Mouse (Mus musculus): Measurements from ENCODE around the gene Fam71e1. TPM values are rescaled to one million over a fixed set of nuclear protein-coding genes. Genes with fewer than 3 reads are reported as not detected.

The Fam71e1 gene
- polyA plus RNA-seq, 1 experiment from 2014 or later: 25.3 TPM

- ATAC-seq (replicated peaks; ENCODE audit: low FRiP score): no peak
- no peak for DNase-seq (ENCODE audit: low spot score)
- Histone ChIP-seq H3K27ac (ENCODE audit: low read depth, low read length) (no peak overlapping the region), H3K4me1 (replicated peaks; ENCODE audit: control insufficient read depth, insufficient read depth, low read length) (peaks cover 16% of the 10 kb centered on the region), H3K4me3 (ENCODE audit: low read depth, low read length) (no peak overlapping the region), H3K4me2 (ENCODE audit: low read depth, low read length, severe bottlenecking) (no peak overlapping the region), H3K27me3 (ENCODE audit: control insufficient read depth, insufficient read depth, low read length) (peaks cover 10% of the 10 kb centered on the region), H3K9ac (ENCODE audit: low read length) (no peak overlapping the region), H3K36me3 (ENCODE audit: control insufficient read depth, insufficient read depth, low read length) (peaks cover 10% of the 10 kb centered on the region), H3K9me3 (ENCODE audit: control insufficient read depth, low read length) (no peaks in the 10 kb centered on the region; the same call in 1 of the 2 replicates)
- 45% methylated on average over 8 of the region's 8 CpGs for WGBS
Measured at GRCm38 (mm10) chr7:44463056-44463425, 33.3 kb upstream of the Fam71e1 start.

- Histone ChIP-seq H3K27ac (ENCODE audit: low read depth, low read length) (no peak overlapping the region), H3K4me1 (replicated peaks; ENCODE audit: control insufficient read depth, insufficient read depth, low read length) (peaks cover 19% of the 10 kb centered on the region), H3K4me3 (ENCODE audit: low read depth, low read length) (no peak overlapping the region), H3K27me3 (ENCODE audit: control insufficient read depth, insufficient read depth, low read length) (peaks cover 10% of the 10 kb centered on the region), H3K9me3 (ENCODE audit: control insufficient read depth, low read length) (no peaks in the 10 kb centered on the region), H3K9ac (ENCODE audit: low read length) (no peak overlapping the region), H3K36me3 (ENCODE audit: control insufficient read depth, insufficient read depth, low read length) (peaks cover 8% of the 10 kb centered on the region), H3K4me2 (ENCODE audit: low read depth, low read length, severe bottlenecking) (no peak overlapping the region)
- DNase-seq (ENCODE audit: low spot score): peak; percentile 48
- WGBS: 89% methylated on average over 10 of the region's 10 CpGs
- ATAC-seq (replicated peaks; ENCODE audit: low FRiP score): no peak
Measured at GRCm38 (mm10) chr7:44463556-44464225, 32.7 kb upstream of the Fam71e1 start.

GRCm38 (mm10) chr7:44464511-44464910 lies 31.9 kb upstream of the Fam71e1 start:
- peak; percentile 65 for DNase-seq (ENCODE audit: low spot score)
- peaks cover 21% of the 10 kb centered on the region for H3K4me1 ChIP-seq (replicated peaks; ENCODE audit: control insufficient read depth, insufficient read depth, low read length)

GRCm38 (mm10) chr7:44465111-44465510 lies 31.3 kb upstream of the Fam71e1 start, which contains the start of gene Aspdh:
Gene Aspdh, plus strand, starts transcription at chr7:44465391.
- Histone ChIP-seq H3K4me2 (ENCODE audit: low read depth, low read length, severe bottlenecking) (no peak within 1 kb of the TSS), H3K9ac (ENCODE audit: low read length) (no peak within 1 kb of the TSS; the same call in 1 of the 2 replicates), H3K27ac (ENCODE audit: low read depth, low read length) (0 out of 2 replicates have a peak within 1 kb of the TSS, but pooled peaks have one; percentile 10)

More at GRCm38 (mm10) chr7:44464511-44464910, 31.9 kb upstream of the Fam71e1 start:
- ATAC-seq (replicated peaks; ENCODE audit: low FRiP score): no peak
- WGBS: 30% methylated on average over 4 of the region's 4 CpGs
- Histone ChIP-seq H3K4me3 (ENCODE audit: low read depth, low read length) (no peak overlapping the region), H3K27ac (ENCODE audit: low read depth, low read length) (0 out of 2 replicates have a peak overlapping the region, but pooled peaks have one; percentile 10), H3K9ac (ENCODE audit: low read length) (no peak overlapping the region), H3K36me3 (ENCODE audit: control insufficient read depth, insufficient read depth, low read length) (peaks cover 8% of the 10 kb centered on the region), H3K27me3 (ENCODE audit: control insufficient read depth, insufficient read depth, low read length) (peaks cover 10% of the 10 kb centered on the region), H3K9me3 (ENCODE audit: control insufficient read depth, low read length) (no peaks in the 10 kb centered on the region), H3K4me2 (ENCODE audit: low read depth, low read length, severe bottlenecking) (no peak overlapping the region)

GRCm38 (mm10) chr7:44466006-44466887 lies 30.1 kb upstream of the Fam71e1 start:
- DNase-seq (ENCODE audit: low spot score) (peak; percentile 53), ATAC-seq (replicated peaks; ENCODE audit: low FRiP score) (no peak)
- Histone ChIP-seq H3K4me3 (ENCODE audit: low read depth, low read length) (no peak overlapping the region), H3K4me1 (replicated peaks; ENCODE audit: control insufficient read depth, insufficient read depth, low read length) (peaks cover 21% of the 10 kb centered on the region), H3K36me3 (ENCODE audit: control insufficient read depth, insufficient read depth, low read length) (peaks cover 6% of the 10 kb centered on the region), H3K27ac (ENCODE audit: low read depth, low read length) (no peak overlapping the region), H3K9ac (ENCODE audit: low read length) (no peak overlapping the region), H3K4me2 (ENCODE audit: low read depth, low read length, severe bottlenecking) (no peak overlapping the region), H3K9me3 (ENCODE audit: control insufficient read depth, low read length) (no peaks in the 10 kb centered on the region), H3K27me3 (ENCODE audit: control insufficient read depth, insufficient read depth, low read length) (peaks cover 8% of the 10 kb centered on the region)
- 78% methylated on average over 10 of the region's 10 CpGs for WGBS

More at GRCm38 (mm10) chr7:44465111-44465510, 31.3 kb upstream of the Fam71e1 start, which contains the start of gene Aspdh:
- Histone ChIP-seq H3K4me1 (replicated peaks; ENCODE audit: control insufficient read depth, insufficient read depth, low read length) (peaks cover 21% of the 10 kb centered on the region), H3K9me3 (ENCODE audit: control insufficient read depth, low read length) (no peaks in the 10 kb centered on the region), H3K4me3 (ENCODE audit: low read depth, low read length) (no peak within 1 kb of the TSS), H3K27me3 (ENCODE audit: control insufficient read depth, insufficient read depth, low read length) (peaks cover 10% of the 10 kb centered on the region), H3K36me3 (ENCODE audit: control insufficient read depth, insufficient read depth, low read length) (peaks cover 8% of the 10 kb centered on the region)
- peak; percentile 50 for DNase-seq (ENCODE audit: low spot score)
- 55% methylated on average over 2 of the region's 2 CpGs for WGBS
- ATAC-seq (replicated peaks; ENCODE audit: low FRiP score): no peak

DNA sequence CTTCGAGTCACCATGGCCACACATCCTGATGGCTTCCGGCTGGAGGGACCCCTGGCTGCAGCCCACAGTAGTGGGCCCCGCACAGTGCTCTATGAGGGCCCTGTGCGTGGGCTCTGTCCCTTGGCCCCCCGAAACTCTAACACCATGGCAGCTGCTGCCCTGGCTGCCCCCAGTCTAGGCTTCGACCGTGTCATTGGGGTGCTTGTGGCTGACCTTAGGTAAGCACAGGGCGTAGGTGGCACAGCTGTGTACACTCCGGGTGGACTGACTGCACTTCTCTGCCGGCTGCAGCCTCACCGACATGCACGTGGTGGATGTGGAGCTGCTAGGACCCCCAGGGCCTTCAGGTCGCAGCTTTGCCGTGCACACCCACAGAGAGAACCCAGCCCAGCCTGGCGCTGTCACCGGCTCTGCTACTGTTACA lies 29.5 kb upstream of the Fam71e1 start:
- H3K9ac ChIP-seq (ENCODE audit: low read length): no peak overlapping the region
- WGBS: 87% methylated on average over 16 of the region's 16 CpGs
- H3K9me3 ChIP-seq (ENCODE audit: control insufficient read depth, low read length): no peaks in the 10 kb centered on the region
- no peak overlapping the region for H3K27ac ChIP-seq (ENCODE audit: low read depth, low read length)
- peaks cover 5% of the 10 kb centered on the region for H3K27me3 ChIP-seq (ENCODE audit: control insufficient read depth, insufficient read depth, low read length)
- no peaks in the 10 kb centered on the region; the same call in 1 of the 2 replicates for H3K36me3 ChIP-seq (ENCODE audit: control insufficient read depth, insufficient read depth, low read length)
- H3K4me2 ChIP-seq (ENCODE audit: low read depth, low read length, severe bottlenecking): no peak overlapping the region
- ATAC-seq (replicated peaks; ENCODE audit: low FRiP score) (no peak), DNase-seq (ENCODE audit: low spot score) (peak; percentile 59)
- H3K4me1 ChIP-seq (replicated peaks; ENCODE audit: control insufficient read depth, insufficient read depth, low read length): peaks cover 21% of the 10 kb centered on the region
- H3K4me3 ChIP-seq (ENCODE audit: low read depth, low read length): peak overlapping the region; percentile 55

GRCm38 (mm10) chr7:44467811-44468411 lies 28.5 kb upstream of the Fam71e1 start, which contains the start of gene Josd2:
Gene Josd2, plus strand, starts transcription at chr7:44467980.
- Histone ChIP-seq H3K4me2 (ENCODE audit: low read depth, low read length, severe bottlenecking) (peak within 1 kb of the TSS; percentile 67), H3K4me1 (replicated peaks; ENCODE audit: control insufficient read depth, insufficient read depth, low read length) (peaks cover 18% of the 10 kb centered on the region), H3K27ac (ENCODE audit: low read depth, low read length) (peak within 1 kb of the TSS; percentile 87), H3K4me3 (ENCODE audit: low read depth, low read length) (peak within 1 kb of the TSS; percentile 55), H3K9ac (ENCODE audit: low read length) (peak within 1 kb of the TSS; percentile 72), H3K36me3 (ENCODE audit: control insufficient read depth, insufficient read depth, low read length) (no peaks in the 10 kb centered on the region), H3K27me3 (ENCODE audit: control insufficient read depth, insufficient read depth, low read length) (no peaks in the 10 kb centered on the region), H3K9me3 (ENCODE audit: control insufficient read depth, low read length) (no peaks in the 10 kb centered on the region)
- DNase-seq (ENCODE audit: low spot score) (peak; percentile 96), ATAC-seq (replicated peaks; ENCODE audit: low FRiP score) (peak; percentile 94)
- 1% methylated on average over 42 of the region's 42 CpGs for WGBS

GRCm38 (mm10) chr7:44468644-44469285 lies 27.6 kb upstream of the Fam71e1 start:
- peak overlapping the region; percentile 67 for H3K4me2 ChIP-seq (ENCODE audit: low read depth, low read length, severe bottlenecking)
- peaks cover 22% of the 10 kb centered on the region for H3K4me1 ChIP-seq (replicated peaks; ENCODE audit: control insufficient read depth, insufficient read depth, low read length)
- no peaks in the 10 kb centered on the region for H3K36me3 ChIP-seq (ENCODE audit: control insufficient read depth, insufficient read depth, low read length)
- H3K9ac ChIP-seq (ENCODE audit: low read length): peak overlapping the region; percentile 72
- peak overlapping the region; percentile 87 for H3K27ac ChIP-seq (ENCODE audit: low read depth, low read length)
- WGBS: 67% methylated on average over 15 of the region's 15 CpGs
- H3K4me3 ChIP-seq (ENCODE audit: low read depth, low read length): peak overlapping the region; percentile 55
- ATAC-seq (replicated peaks; ENCODE audit: low FRiP score): no peak
- H3K9me3 ChIP-seq (ENCODE audit: control insufficient read depth, low read length): no peaks in the 10 kb centered on the region
- no peaks in the 10 kb centered on the region for H3K27me3 ChIP-seq (ENCODE audit: control insufficient read depth, insufficient read depth, low read length)
- peak; percentile 59 for DNase-seq (ENCODE audit: low spot score)
